Mouse (Mus musculus): ENCODE data around the gene Gna15.
A peak's percentile ranks its signal among the peaks of the same experiment; 100 is the strongest.

Gene Gna15

DNA sequence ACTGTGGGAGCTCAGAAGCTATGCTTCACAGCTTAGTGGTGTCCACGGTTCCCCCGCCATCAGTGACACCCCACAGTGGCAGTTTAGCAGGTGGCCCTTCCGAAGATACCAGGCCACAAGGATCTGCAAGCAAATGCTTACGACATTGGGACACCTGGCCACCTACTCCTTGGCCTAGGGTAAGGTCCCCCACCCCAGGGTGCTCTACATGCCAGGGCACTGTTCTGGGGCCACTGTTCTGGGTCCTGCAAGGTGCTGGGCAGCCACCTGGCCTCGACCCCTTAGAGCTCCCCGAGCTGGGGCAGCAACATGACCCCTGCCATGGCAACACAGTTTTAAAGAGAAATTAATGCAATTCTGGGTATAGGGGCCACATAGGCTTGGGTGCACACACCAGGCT lies 28.9 kb downstream of the Gna15 start:
- DNase-seq, result no peak

- DNase-seq, result no peak
Observed at GRCm38 (mm10) chr10:81494260-81495041, 29.6 kb downstream of the Gna15 start.

GRCm38 (mm10) chr10:81493601-81494220 lies 30.3 kb downstream of the Gna15 start:
- DNase-seq, result peak; percentile 73

GRCm38 (mm10) chr10:81492606-81493240 lies 31.3 kb downstream of the Gna15 start:
- no peak for DNase-seq

- DNase-seq, result no peak
Observed at GRCm38 (mm10) chr10:81491018-81491417, 33.0 kb downstream of the Gna15 start.

- DNase-seq, result no peak
Observed at GRCm38 (mm10) chr10:81489941-81490340, 34.1 kb downstream of the Gna15 start.

- DNase-seq, result no peak
Observed at GRCm38 (mm10) chr10:81488081-81488480, 35.9 kb downstream of the Gna15 start.

GRCm38 (mm10) chr10:81486496-81486895 lies 37.5 kb downstream of the Gna15 start:
- DNase-seq, result no peak

DNA sequence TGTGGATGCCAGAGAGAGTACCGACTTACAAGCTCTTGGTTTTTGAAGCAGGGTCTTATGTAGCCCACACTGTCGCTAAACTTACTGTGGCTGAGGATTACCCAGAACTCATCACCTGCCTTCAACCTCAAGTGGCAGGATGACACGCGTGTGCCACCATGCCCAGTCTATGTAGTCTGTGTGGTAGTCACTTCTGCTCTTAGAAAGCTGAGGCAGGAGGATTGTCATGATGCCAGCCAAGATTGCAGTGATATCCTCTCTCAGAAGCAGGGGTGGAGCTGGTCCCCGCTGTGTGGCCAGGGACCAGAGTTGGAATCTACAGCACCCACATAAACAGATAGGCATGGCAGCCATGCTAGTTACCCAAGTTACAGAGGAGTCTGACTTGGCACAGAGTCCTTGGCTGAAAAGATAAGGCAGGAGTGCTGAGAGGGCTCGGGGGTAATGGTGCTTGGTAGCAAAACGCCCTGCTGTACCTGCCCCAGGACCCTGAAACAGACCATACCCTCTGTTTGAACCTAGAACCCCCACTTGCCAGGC lies 38.5 kb downstream of the Gna15 start:
- DNase-seq, result no peak

DNA sequence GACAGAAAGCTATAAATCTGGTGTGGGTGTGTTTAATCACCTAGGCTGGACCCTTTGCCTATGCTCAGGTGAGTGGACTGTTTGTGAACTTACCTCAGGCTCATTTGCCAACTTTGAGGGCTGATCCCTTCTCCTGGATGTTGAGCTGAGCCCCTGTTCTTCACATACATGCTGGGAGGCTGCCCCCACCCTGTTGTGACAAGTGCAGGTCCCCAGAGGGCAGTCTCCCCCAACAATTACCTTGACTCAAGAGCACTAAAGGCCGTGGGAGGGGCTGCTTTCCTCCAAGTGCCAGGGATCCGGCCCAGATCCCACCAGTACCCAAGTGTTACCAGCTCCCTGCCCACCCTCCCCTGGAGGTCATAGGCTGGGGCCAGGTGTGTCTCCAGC lies 39.0 kb downstream of the Gna15 start:
- DNase-seq, result peak; percentile 68

DNA sequence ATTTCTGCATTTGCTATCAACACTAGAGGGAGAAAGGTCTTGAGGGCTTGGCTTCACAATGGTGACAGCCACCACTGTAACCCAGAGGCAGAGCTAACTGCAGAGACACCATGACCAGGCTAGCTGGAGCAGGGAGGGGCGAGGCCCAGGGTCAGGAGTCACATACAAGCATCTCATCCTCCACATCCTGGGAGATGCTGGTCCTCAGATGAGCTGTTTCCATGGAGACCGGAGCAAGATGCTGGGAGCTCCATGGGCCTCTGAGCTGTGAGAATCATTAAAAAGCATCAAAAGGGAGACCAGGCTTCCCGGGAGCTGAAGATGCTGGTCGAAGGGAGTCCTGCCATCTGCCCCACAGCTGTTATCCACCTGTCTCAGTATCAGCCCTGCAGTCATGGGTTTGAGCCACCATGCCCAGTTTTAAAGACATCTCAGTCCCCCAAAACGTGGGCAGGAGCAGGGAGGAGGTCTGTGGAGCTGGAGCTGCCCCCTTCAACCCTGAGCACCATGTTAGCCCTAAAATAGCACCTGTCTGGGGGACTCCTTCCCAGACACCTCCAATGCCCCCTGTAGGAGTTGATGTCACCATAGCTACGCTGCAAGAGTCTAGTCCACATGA lies 39.5 kb downstream of the Gna15 start:
- DNase-seq, result peak; percentile 17

DNA sequence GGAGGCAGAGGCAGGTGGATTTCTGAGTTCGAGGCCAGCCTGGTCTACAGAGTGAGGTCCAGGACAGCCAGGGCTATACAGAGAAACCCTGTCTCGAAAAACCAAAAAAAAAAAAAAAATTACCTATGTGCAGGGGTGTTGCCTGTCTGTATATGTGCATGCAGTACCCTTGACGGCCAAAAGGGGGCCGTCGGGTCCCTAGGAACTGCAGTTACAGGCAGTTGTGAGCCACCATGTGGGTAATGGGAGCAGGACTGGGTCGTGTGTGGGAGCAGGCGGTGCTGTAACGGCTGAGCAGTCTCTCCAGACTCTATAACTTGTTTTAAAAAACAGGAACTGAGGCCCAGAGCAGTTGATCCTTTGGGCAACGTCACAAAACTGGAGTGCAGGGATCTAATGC lies 40.0 kb downstream of the Gna15 start:
- DNase-seq, result peak; percentile 73

- DNase-seq, result peak; percentile 80
Observed at GRCm38 (mm10) chr10:81482533-81482889, 41.5 kb downstream of the Gna15 start, which contains the start of gene Celf5. Gene Celf5, minus strand, starts transcription at chr10:81482709.

DNA sequence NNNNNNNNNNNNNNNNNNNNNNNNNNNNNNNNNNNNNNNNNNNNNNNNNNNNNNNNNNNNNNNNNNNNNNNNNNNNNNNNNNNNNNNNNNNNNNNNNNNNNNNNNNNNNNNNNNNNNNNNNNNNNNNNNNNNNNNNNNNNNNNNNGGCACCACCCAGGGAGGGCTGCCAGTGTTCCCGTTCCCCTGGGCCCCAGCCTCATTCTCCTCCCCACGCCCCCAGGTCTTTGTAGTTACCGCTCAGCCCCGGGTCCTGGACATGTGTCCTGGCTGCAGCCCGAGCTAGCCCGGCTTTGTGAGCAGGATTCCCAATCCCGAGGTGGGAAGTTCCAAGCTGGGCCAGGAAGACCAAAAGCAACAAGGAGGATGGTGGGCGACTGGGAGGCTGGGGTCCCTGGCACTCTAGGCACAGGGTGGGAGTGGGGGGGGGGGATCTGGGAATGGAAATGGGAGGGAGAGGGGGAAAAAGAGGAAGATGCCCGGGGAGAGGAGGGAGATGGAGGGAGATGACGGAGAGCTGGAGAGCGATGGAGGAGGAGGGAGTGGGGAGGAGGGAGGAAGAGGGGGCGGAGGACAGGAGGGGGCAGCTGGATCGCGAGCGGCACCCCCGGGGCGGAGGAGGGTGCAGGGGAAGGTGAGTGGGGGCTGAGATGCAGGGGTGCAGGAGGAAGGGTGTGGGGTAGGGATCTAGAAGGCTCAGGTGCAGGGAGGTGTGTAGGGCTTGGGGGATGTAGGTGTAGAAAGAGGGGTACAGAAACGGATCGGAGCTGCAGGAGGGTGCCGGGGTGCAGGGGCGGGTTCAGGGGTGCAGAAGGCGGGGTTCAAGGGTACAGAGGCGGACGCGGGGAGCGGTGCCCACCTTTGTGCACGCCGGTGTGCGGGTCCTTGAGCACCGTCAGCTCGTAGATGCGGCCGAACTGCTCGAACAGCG lies 42.2 kb downstream of the Gna15 start:
- peak; percentile 18 for DNase-seq

GRCm38 (mm10) chr10:81474461-81474860 lies 49.6 kb downstream of the Gna15 start:
- no peak for DNase-seq

DNA sequence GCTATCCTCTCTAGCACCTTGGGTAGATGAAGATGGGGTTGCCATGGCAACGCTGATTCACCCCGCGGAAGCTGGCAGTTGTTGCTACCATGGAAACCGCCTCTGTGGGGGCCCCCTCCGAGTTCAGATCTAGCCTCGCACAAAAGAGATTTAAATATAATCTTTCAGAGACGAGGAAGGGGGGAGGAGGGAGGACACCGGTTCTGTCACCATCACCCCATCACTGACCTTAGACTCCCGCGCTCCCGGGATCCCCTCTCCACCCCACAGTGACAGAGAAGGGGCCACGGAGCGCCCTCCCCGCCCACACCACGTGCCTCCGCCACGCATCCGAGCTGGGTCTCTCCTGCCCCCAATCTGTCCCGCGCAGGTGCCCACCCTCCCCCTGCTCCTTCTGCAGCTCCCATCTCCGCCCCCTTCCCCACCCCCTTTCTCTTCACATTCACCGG lies 51.0 kb downstream of the Gna15 start:
- peak; percentile 72 for DNase-seq

- no peak for DNase-seq
Observed at GRCm38 (mm10) chr10:81472403-81473002, 51.5 kb downstream of the Gna15 start.

DNA sequence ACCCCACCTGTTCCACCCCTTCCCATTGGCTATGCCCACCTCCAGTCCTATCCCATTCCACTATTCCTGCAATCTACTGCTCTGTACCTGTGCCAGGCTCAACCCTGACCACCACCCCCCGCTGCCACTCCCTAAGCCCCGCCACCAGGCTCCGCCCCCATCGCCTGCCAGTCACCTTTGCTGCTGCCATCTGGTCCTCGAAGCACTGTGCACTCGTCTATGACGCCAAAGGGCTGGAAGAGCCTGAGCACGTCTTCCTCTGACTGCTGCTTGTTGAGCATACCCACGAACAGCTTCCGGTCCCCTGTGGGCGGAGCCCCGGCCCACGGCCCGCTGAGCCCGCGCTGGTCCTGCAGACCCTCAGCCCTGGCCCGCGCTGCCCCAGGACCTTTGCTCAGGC lies 53.6 kb downstream of the Gna15 start:
- DNase-seq, result peak; percentile 73

GRCm38 (mm10) chr10:81469253-81469652 lies 54.8 kb downstream of the Gna15 start:
- DNase-seq, result no peak

GRCm38 (mm10) chr10:81467670-81468235 lies 56.3 kb downstream of the Gna15 start:
- no peak for DNase-seq

GRCm38 (mm10) chr10:81466881-81467280 lies 57.1 kb downstream of the Gna15 start:
- peak; percentile 11 for DNase-seq
